Mouse (Mus musculus): Measurements from ENCODE around the gene Defb25. TPM values are rescaled to one million over a fixed set of nuclear protein-coding genes. Genes with fewer than 3 reads are reported as not detected.

The Defb25 gene
- polyA plus RNA-seq, 1 experiment from 2014 or later = 0.77 TPM

Other genes starting within 250 kb of the Defb25 start
- 1.6 and 2.1 TPM in 2 replicates for gene Nrsn2, start 246.4 kb downstream of the Defb25 start, polyA plus RNA-seq (2015; fragmentation: Nextera tagmentation; extraction: Ambion mirVana)
- 6.5 and 7.0 TPM in 2 replicates for gene Sox12, start 225.0 kb downstream of the Defb25 start, polyA plus RNA-seq (2015; fragmentation: Nextera tagmentation; extraction: Ambion mirVana)
- gene Zcchc3, start 208.0 kb downstream of the Defb25 start, polyA plus RNA-seq (2015; fragmentation: Nextera tagmentation; extraction: Ambion mirVana) = 30.8 and 31.7 TPM in 2 replicates
- gene 6820408C15Rik, start 207.5 kb downstream of the Defb25 start, polyA plus RNA-seq (2015; fragmentation: Nextera tagmentation; extraction: Ambion mirVana) = 2.0 and 2.4 TPM in 2 replicates
- not detected in 2 replicates for gene Defb23, start 158.4 kb downstream of the Defb25 start, polyA plus RNA-seq (2015; fragmentation: Nextera tagmentation; extraction: Ambion mirVana)
- not detected in 2 replicates for gene Defb20, start 146.0 kb downstream of the Defb25 start, polyA plus RNA-seq (2015; fragmentation: Nextera tagmentation; extraction: Ambion mirVana)
- gene Defb22, start 132.9 kb downstream of the Defb25 start, polyA plus RNA-seq (2015; fragmentation: Nextera tagmentation; extraction: Ambion mirVana) = not detected in 2 replicates
- gene Defb26, start 111.4 kb downstream of the Defb25 start, polyA plus RNA-seq (2015; fragmentation: Nextera tagmentation; extraction: Ambion mirVana) = not detected in 2 replicates
- gene Defb28, start 104.8 kb downstream of the Defb25 start, polyA plus RNA-seq (2015; fragmentation: Nextera tagmentation; extraction: Ambion mirVana) = not detected in 2 replicates
- not detected in 2 replicates for gene Defb29, start 83.0 kb downstream of the Defb25 start, polyA plus RNA-seq (2015; fragmentation: Nextera tagmentation; extraction: Ambion mirVana)
- gene Gm17416, start 53.7 kb downstream of the Defb25 start, polyA plus RNA-seq (2015; fragmentation: Nextera tagmentation; extraction: Ambion mirVana) = not detected in 2 replicates
- not detected in 2 replicates for gene Defb21, start 50.3 kb downstream of the Defb25 start, polyA plus RNA-seq (2015; fragmentation: Nextera tagmentation; extraction: Ambion mirVana)
- gene Defb19, start 42.7 kb downstream of the Defb25 start, polyA plus RNA-seq (2015; fragmentation: Nextera tagmentation; extraction: Ambion mirVana) = 0.57 and 0.88 TPM in 2 replicates
- gene Defb45, start 23.7 kb downstream of the Defb25 start, polyA plus RNA-seq (2015; fragmentation: Nextera tagmentation; extraction: Ambion mirVana) = not detected in 2 replicates
- gene Defb36, start 18.7 kb downstream of the Defb25 start, polyA plus RNA-seq (2015; fragmentation: Nextera tagmentation; extraction: Ambion mirVana) = not detected in 2 replicates
- 12.1 and 12.7 TPM in 2 replicates for gene Rem1, start 3.9 kb upstream of the Defb25 start, polyA plus RNA-seq (2015; fragmentation: Nextera tagmentation; extraction: Ambion mirVana)
- gene H13, start 46.4 kb upstream of the Defb25 start, polyA plus RNA-seq (2015; fragmentation: Nextera tagmentation; extraction: Ambion mirVana) = 70.6 and 86.1 TPM in 2 replicates
- gene Mcts2, start 64.0 kb upstream of the Defb25 start, polyA plus RNA-seq (2015; fragmentation: Nextera tagmentation; extraction: Ambion mirVana) = 18.9 and 20.3 TPM in 2 replicates
- gene Id1, start 113.2 kb upstream of the Defb25 start, polyA plus RNA-seq (2015; fragmentation: Nextera tagmentation; extraction: Ambion mirVana) = 61.9 and 63.1 TPM in 2 replicates
- 20.8 and 24.2 TPM in 2 replicates for gene Cox4i2, start 131.1 kb upstream of the Defb25 start, polyA plus RNA-seq (2015; fragmentation: Nextera tagmentation; extraction: Ambion mirVana)
- 69.5 and 80.7 TPM in 2 replicates for gene Bcl2l1, start 208.7 kb upstream of the Defb25 start, polyA plus RNA-seq (2015; fragmentation: Nextera tagmentation; extraction: Ambion mirVana)
- 47.3 and 49.9 TPM in 2 replicates for gene Tpx2, start 224.9 kb upstream of the Defb25 start, polyA plus RNA-seq (2015; fragmentation: Nextera tagmentation; extraction: Ambion mirVana)

Measured in heart, embryonic 15.5 days (tissue).